12 mouse cellular contexts compared by ENCODE assay signal in the genomic region with DNA sequence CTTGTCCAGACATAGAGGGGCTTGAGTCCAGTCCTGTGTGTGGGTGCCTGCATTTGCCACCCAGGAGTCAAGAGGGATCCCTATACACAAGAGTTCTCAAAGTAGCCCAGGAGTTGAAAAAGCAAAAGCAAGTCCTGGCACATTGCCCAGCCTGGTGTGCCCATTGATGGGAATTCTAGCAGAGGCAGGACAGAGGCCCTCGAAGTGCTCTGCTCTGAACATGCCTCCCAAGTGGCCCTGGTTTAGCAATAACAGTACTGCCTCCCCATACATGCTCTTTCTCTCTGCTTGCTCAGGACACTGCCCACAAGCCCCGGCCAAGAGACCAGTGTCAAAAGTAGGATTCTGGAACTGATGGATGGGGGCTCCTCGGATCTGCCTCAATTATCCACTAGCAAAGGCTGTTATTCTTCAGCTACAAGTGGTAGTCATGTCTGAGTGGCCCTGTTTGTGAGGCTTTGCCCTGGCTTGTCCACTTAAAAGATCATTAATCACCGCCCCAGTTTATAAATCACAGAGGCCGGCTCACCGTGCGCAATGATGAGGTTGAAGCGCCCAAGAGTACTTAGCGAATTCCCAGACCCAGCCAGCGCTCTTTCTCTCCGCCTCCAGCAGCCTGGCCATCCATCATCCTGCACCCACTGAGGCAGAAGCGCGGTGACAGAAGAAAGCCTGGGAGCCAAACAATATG.
A peak's percentile ranks its signal among the peaks of the same experiment; 100 is the strongest.
DNase-seq lines count a peak whose midpoint lies in the region; ATAC-seq and TF ChIP-seq lines count a peak whose summit lies in the region.
"Had no signal": no experiment of that assay in that cellular context is flagged by ENCODE, and none has a peak within 500 bp of the region (broad histone marks: within the 10 kb centered on the region; RNA-seq: fewer than 3 reads in every experiment).

No protein-coding gene starts in this region.

- no peaks in the 10 kb centered on the region for H3K36me3 ChIP-seq in hindbrain, embryonic 14.5 days (replicated peaks; ENCODE audit: control insufficient read depth, insufficient read depth)
- no peaks in the 10 kb centered on the region for H3K36me3 ChIP-seq in midbrain, postnatal 0 days (ENCODE audit: insufficient read depth, low read length)
- H3K36me3 ChIP-seq: heart, embryonic 15.5 days; liver, embryonic 12.5 days had no signal

- no peak overlapping the region for H3K4me3 ChIP-seq in hindbrain, embryonic 14.5 days (replicated peaks; ENCODE audit: low read length)
- no peak overlapping the region for H3K4me3 ChIP-seq in midbrain, postnatal 0 days (ENCODE audit: low read depth, low read length)
- no peak overlapping the region for H3K4me3 ChIP-seq in left cerebral cortex, adult 2 months
- H3K4me3 ChIP-seq: heart, embryonic 15.5 days; liver, embryonic 12.5 days had no signal

- H3K9ac ChIP-seq in hindbrain, embryonic 14.5 days = 0 out of 2 replicates have a peak overlapping the region, but pooled peaks have one; percentile 20
- H3K9ac ChIP-seq in midbrain, postnatal 0 days (replicated peaks; ENCODE audit: low read length, poor library complexity, severe bottlenecking) = no peak overlapping the region
- H3K9ac ChIP-seq: heart, embryonic 15.5 days; liver, embryonic 12.5 days had no signal

- H3K9me3 ChIP-seq in hindbrain, embryonic 14.5 days (ENCODE audit: control insufficient read depth, low read length) = no peaks in the 10 kb centered on the region
- H3K9me3 ChIP-seq in midbrain, postnatal 0 days (ENCODE audit: low read length) = no peaks in the 10 kb centered on the region
- H3K9me3 ChIP-seq: heart, embryonic 15.5 days; liver, embryonic 12.5 days had no signal

- intact Hi-C loops in left cerebral cortex, adult 2 months (cut with DNase I) = no loop called here

- H3K4me1 ChIP-seq in hindbrain, embryonic 14.5 days (replicated peaks; ENCODE audit: control insufficient read depth, insufficient read depth, low read length) = peaks cover 22% of the 10 kb centered on the region
- H3K4me1 ChIP-seq in midbrain, postnatal 0 days (ENCODE audit: insufficient read depth, low read length) = no peaks in the 10 kb centered on the region
- H3K4me1 ChIP-seq: liver, embryonic 12.5 days had no signal

- peak overlapping the region; percentile 55 for H3K27ac ChIP-seq in hindbrain, embryonic 14.5 days
- H3K27ac ChIP-seq in midbrain, postnatal 0 days (ENCODE audit: low read depth, low read length) = no peak overlapping the region
- no peak overlapping the region for H3K27ac ChIP-seq in left cerebral cortex, adult 2 months
- H3K27ac ChIP-seq: heart, embryonic 15.5 days; liver, embryonic 12.5 days had no signal

- ATAC-seq in hindbrain, embryonic 14.5 days (ENCODE audit: low FRiP score) = peak; percentile 77; the same call in 1 of the 2 replicates
- ATAC-seq in midbrain, postnatal 0 days (ENCODE audit: low FRiP score) = no peak
- ATAC-seq: liver, embryonic 12.5 days had no signal

- peaks cover 18% of the 10 kb centered on the region; the same call in 1 of the 2 replicates for H3K27me3 ChIP-seq in hindbrain, embryonic 14.5 days (ENCODE audit: control insufficient read depth, insufficient read depth, low read length)
- H3K27me3 ChIP-seq in midbrain, postnatal 0 days (ENCODE audit: insufficient read depth, low read length) = no peaks in the 10 kb centered on the region
- H3K27me3 ChIP-seq: liver, embryonic 12.5 days had no signal

- peak; percentile 54 for DNase-seq in kidney, adult 9 months
- DNase-seq in kidney, adult 18-20 months = no peak
- DNase-seq in embryo, embryonic 11.5 days (ENCODE audit: low read depth, low spot score) = peak; percentile 51
- DNase-seq in hindbrain, embryonic 14.5 days (ENCODE audit: low spot score) = peak; percentile 65
- DNase-seq in midbrain, postnatal 0 days (ENCODE audit: low spot score) = peak; percentile 72
- no peak for DNase-seq in heart, adult 8-10 months (ENCODE audit: low spot score)
- DNase-seq in layer of hippocampus, postnatal 10 days (ENCODE audit: low spot score in 2 of 2) = no peak
- DNase-seq in left cerebral cortex, adult 2 months (ENCODE audit: extremely low spot score in 1 of 2, low spot score in 2 of 2) = no peak
- DNase-seq: right cerebral cortex, postnatal 14 days; thymus, adult 18-20 months had no signal

- no peak for TF ChIP-seq CTCF in midbrain, postnatal 0 days (IDR thresholded peaks at IDR 0.05)
- TF ChIP-seq CTCF in left cerebral cortex, adult 2 months (IDR thresholded peaks at IDR 0.05) = no peak

- 30% methylated on average over 13 of the region's 13 CpGs for WGBS in hindbrain, embryonic 14.5 days
- WGBS in midbrain, postnatal 0 days = 47% methylated on average over 13 of the region's 13 CpGs

- H3K4me2 ChIP-seq in hindbrain, embryonic 14.5 days (replicated peaks) = peak overlapping the region; percentile 22
- H3K4me2 ChIP-seq in midbrain, postnatal 0 days (ENCODE audit: low read depth, low read length, poor library complexity, severe bottlenecking) = no peak overlapping the region
- H3K4me2 ChIP-seq: heart, embryonic 15.5 days; liver, embryonic 12.5 days had no signal

Comparison
In these comparisons a context has a peak if more than half of its experiments do, and no peak if none do; other contexts are left out.
1. DNase-seq: peak in kidney, adult 9 months (single experiment), embryo, embryonic 11.5 days (single experiment), hindbrain, embryonic 14.5 days (single experiment) and midbrain, postnatal 0 days (single experiment); none in kidney, adult 18-20 months (single experiment), heart, adult 8-10 months (single experiment), layer of hippocampus, postnatal 10 days (0 of 2) and left cerebral cortex, adult 2 months (0 of 2).